Mouse (Mus musculus) gastrocnemius, postnatal 10 days (tissue): ENCODE data around the gene Gm21958. TPM values are rescaled to one million over a fixed set of nuclear protein-coding genes. Genes with fewer than 3 reads are reported as not detected.

Experiments
- total RNA-seq, 2 experiments: library from RNA; stranded (reverse); gene quantifications; 2 replicates each; pipeline ENCODE4 v1.2.3; 2021

Gm21958 gene
- total RNA-seq, 2 experiments from 2014 or later = not detected

Other genes starting within 250 kb of the Gm21958 start
- gene Supt20, start 21.5 kb downstream of the Gm21958 start, total RNA-seq = 10 to 100 TPM; 25.7 to 26.3 TPM
- 10 to 100 TPM; 13.9 to 23.7 TPM for gene Exosc8, start 21.0 kb upstream of the Gm21958 start, total RNA-seq
- gene Alg5, start 21.2 kb upstream of the Gm21958 start, total RNA-seq = 10 to 100 TPM; 12.8 to 16.1 TPM
- under 1 TPM; 0.42 to 0.56 TPM for gene Smad9, start 41.2 kb upstream of the Gm21958 start, total RNA-seq
- 10 to 100 TPM; 23.4 to 25.3 TPM for gene Rfxap, start 93.4 kb upstream of the Gm21958 start, total RNA-seq
- gene Sertm1, start 201.5 kb upstream of the Gm21958 start, total RNA-seq = under 1 TPM; 0.07 to 0.11 TPM